Mouse (Mus musculus) MEL (cell line): ENCODE measurements around the gene Nup214.

ENCODE experiments used
- CTCF ChIP-seq, 3 experiments: IDR thresholded peaks in 2 of 3; conservative IDR thresholded peaks in 1 of 3; 2 replicates each; pipeline ENCODE4 v1.5.1; 2011 to 2012; ENCODE audit warnings: low read length in 3 of 3, low read depth in 2 of 3, mild to moderate bottlenecking in 2 of 3, improper control_type of control experiment in 1 of 3, inconsistent platforms in 1 of 3, mixed read lengths in 1 of 3, moderate library complexity in 1 of 3; ENCODE audit not compliant: control insufficient read depth in 1 of 3, insufficient read depth in 1 of 3, poor library complexity in 1 of 3, severe bottlenecking in 1 of 3
- JUND ChIP-seq: IDR thresholded peaks from 2 replicates; pipeline ENCODE4 v1.6.1; 2011; ENCODE audit warnings: low read depth, mild to moderate bottlenecking, improper control_type of control experiment, low read length
- MAX ChIP-seq: IDR thresholded peaks from 2 replicates; pipeline ENCODE4 v1.6.1; 2011; ENCODE audit warnings: low read length, improper control_type of control experiment
- MXI1 ChIP-seq: IDR thresholded peaks from 2 replicates; pipeline ENCODE4 v1.6.1; 2011; ENCODE audit warnings: mild to moderate bottlenecking, low read depth, low read length, improper control_type of control experiment
- MYC ChIP-seq: IDR thresholded peaks from 2 replicates; pipeline ENCODE4 v1.6.1; 2011; ENCODE audit warnings: low read depth, mild to moderate bottlenecking, low read length, improper control_type of control experiment, moderate library complexity
- NELFE ChIP-seq: IDR thresholded peaks from 2 replicates; pipeline ENCODE4 v1.6.1; 2011; ENCODE audit warnings: low read depth, low read length, improper control_type of control experiment
- NRF1 ChIP-seq: IDR thresholded peaks from 2 replicates; pipeline ENCODE4 v1.6.1; 2014; ENCODE audit warnings: low read depth, mild to moderate bottlenecking, inconsistent platforms, low read length, improper control_type of control experiment, moderate library complexity; ENCODE audit not compliant: poor library complexity, insufficient read depth, severe bottlenecking
- TBP ChIP-seq: IDR thresholded peaks from 2 replicates; pipeline ENCODE4 v1.8.0; 2011; ENCODE audit warnings: low read depth, low read length, improper control_type of control experiment

DNA sequence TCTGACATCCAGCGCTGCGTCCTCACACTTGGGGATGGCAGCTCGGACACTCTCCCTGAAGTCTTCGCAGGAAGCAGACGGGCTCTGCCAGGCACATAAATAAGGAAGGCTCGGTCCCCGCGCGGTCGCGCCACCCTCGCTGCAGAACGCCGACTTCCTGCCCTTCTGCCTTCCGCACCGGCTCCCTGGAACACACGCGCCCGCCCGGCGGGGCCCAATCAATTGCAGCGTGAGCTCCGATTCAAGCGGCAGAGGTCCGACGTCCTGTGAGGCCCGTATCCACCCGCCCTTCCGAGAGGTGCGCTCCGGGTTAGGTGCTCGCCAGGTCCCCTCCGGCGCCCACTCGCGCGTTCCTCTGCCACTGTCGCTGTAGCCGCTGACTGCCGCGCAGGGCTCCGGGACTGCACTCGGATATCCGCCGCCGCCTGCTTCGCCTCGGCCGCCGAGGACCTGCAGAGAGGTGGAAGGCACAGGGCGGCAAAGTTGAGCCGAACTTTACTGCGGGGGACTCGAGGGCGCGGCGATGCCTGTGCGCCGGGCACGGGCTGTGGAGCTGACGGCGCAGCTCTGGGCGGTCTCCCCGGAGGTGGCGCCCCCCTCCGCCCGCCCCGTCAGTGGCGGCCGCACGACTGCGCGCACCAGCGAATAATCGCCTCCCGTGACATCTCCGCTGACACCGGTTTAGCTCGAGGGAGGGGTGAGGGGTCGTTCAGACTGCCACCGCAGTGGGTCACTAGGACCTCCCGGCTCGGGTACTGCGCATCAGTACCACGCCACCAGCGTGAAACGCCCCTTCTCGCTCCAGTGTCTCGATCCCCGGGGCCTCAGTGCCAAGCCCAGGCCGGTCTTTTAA is 109.1 kb downstream of the Nup214 start:
- TF ChIP-seq NRF1 (peak; percentile 51; the same call in 1 of the 2 replicates), MAX (peak; percentile 32; the same call in 1 of the 2 replicates), MXI1 (peak; percentile 49), JUND (no peak), MYC (0 out of 2 replicates have a peak, but pooled peaks have one; percentile 23), TBP (no peak), NELFE (peak; percentile 49; the same call in 1 of the 2 replicates), CTCF (IDR thresholded peaks at IDR 0.05 in 2 of 3, conservative IDR thresholded peaks at IDR 0.05 in 1 of 3; ENCODE audit: control insufficient read depth in 1 of 3, insufficient read depth in 1 of 3, low read depth in 2 of 3, low read length in 3 of 3, poor library complexity in 1 of 3, severe bottlenecking in 1 of 3) (peak in 2 of 3 experiments; percentile 38 to 54; a peak in 5 of 6 replicates)
